Mouse (Mus musculus): Measurements from ENCODE around the gene Uck1.

GRCm38 (mm10) chr2:32251791-32252527, 8.0 kb downstream of the Uck1 start:
- TF ChIP-seq CTCF (IDR thresholded peaks at IDR 0.05; ENCODE audit: borderline replicate concordance, control insufficient read depth, extremely low read depth, insufficient read depth, low read length, poor library complexity), result no peak
- TF ChIP-seq POLR2A (IDR thresholded peaks at IDR 0.05; ENCODE audit: control insufficient read depth, extremely low read depth, insufficient read depth, low read length, poor library complexity), result no peak
